Mouse (Mus musculus) MEL-GATA-1-ER (cell line): ENCODE results near the gene Aen.

Experiments used
- DNase-seq: peaks from one replicate; pipeline ENCODE4 v3.0.0-alpha.2; 2012; ENCODE audit warnings: low read depth; ENCODE audit errors: extremely low read depth

The Aen gene

DNA sequence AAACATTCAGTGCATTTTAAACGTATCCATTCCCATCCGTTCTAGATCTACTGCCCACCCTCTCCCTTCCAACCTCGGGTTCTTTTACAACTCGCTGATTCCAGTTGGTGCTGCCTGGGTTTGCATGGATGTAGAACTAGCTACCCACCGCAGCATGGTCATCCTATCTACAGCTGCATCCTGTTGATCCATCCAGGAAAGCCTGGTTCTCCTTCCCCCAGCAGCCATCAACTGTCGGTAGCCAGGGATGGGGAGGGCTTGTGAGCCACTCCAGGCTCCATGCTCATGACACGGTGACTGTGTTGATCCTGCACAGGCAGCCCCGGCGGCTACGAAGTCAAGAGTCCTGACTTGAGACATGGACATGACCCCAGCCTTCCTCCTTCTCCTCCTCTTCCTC lies 1.7 kb upstream of the Aen start:
- DNase-seq, result no peak

DNA sequence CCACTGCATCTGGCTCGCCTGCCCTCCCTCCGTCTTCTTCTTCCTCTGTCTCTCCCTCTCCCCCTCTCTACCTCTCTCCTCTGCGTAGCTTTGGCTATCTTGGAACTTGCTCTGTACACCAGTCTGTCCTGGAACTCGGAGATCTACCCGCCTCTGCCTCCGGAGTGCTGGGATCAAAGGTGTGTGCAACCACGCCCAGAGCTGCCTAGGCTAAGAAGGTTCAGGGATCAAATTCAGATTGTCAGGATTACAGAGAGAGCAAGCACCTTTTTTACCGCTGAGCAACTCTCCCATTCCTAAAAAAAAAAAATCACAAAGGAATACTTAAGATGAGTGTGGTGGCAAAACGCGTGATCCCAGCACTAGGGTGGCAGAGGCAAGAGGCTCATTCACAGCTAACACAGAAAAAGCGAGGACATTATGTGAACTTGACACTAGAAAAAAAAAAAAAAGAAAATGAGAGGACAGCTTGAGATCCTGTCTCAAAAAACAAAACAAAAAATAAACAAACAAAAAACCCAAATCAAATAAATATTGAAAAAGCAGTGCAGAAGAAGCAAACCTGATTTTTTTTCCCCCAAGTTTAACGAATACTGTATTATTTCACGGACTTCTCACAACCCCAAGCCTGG lies 517 bp upstream of the Aen start:
- no peak for DNase-seq

DNA sequence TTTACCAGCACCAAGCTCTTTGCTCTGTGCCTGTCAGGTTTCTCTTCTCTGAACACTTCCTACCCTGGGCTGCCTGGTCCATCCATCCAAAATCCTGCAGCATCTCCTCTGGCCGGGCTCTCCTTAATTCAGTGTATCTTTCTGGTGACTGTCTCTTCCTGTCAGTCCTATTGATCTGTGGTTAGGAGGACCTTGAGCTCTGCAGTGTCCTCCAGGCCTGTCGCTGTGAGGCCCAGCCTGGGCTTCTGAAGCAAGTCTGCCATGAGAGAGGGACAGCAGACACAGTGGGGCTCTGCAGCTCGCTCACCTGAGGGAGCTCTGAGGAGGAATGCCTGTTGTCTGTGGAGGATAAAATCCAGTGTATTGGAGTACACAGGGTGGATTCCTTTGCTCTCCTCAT lies 1.9 kb downstream of the Aen start:
- DNase-seq, result no peak

DNA sequence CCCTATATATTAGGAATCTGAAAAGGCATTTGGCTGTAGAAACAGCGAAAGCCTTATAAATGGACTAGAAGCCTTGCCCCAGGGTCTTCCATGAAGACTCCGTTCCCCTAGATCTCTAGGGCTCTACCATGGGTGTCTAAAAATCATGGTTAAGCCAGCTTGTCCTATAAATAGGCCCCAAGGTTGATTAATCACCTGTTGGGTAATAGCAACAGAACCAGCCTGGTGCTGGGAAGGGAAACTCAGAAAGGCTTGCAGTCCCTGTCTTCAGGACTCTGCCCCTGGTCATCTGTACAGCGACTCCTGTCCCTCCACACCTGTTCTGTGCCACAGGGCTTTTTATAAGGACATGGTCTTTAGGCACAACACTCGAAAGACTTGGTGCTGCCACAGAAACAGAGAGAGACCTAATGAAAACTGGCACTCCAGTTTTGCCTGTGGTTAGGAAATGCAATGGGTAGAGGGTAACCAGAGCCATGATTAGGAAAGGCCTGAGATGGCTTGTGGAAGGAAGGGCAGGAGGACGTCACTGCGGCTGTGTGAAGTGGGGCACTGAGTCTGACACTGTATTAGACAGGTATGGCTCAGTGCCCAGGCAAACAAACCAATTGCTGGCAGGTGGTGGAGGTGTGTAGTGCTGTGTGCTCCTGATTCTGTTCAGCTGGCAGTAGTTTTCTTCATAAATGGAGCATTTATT lies 7.7 kb downstream of the Aen start:
- DNase-seq, result no peak

DNA sequence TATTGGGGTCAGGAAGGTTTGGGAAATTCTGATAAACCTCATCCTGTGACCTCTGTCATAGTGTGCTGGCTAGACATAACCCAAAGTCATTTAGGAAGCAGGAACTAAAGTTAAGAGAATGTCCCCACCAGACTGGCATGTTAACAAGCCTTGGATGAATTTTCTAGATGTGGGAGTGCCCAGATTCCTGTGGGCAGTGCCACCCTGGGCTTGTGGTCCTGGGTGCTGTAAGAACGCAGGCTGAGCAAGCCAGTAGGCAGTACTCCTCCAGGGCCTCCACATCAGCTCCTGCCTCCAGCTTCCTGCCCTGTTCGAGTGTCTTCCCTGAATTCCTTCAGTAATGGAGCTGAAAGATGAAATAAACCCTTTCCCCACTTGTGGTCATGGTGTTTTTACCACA lies 8.5 kb downstream of the Aen start:
- no peak for DNase-seq

DNA sequence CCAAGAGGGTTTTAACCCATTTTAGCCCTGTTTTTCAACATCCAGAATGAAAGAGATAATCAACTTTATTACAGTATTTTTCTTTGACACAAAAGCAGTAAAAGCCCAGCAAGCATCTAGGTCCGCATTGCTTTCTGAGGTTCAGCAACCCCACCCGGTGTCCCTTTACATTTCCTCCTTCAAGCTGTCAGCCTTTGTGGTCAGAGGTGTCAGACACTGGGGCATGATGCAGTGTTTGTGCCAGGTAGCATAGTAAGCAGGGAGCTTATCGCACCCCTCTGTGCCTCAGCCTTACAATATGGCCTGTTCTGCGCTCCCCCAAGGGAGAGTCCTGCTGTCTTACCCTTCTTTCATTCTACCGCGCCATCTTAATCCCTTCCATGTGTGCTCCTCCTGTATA lies 13.4 kb downstream of the Aen start:
- DNase-seq, result no peak

DNA sequence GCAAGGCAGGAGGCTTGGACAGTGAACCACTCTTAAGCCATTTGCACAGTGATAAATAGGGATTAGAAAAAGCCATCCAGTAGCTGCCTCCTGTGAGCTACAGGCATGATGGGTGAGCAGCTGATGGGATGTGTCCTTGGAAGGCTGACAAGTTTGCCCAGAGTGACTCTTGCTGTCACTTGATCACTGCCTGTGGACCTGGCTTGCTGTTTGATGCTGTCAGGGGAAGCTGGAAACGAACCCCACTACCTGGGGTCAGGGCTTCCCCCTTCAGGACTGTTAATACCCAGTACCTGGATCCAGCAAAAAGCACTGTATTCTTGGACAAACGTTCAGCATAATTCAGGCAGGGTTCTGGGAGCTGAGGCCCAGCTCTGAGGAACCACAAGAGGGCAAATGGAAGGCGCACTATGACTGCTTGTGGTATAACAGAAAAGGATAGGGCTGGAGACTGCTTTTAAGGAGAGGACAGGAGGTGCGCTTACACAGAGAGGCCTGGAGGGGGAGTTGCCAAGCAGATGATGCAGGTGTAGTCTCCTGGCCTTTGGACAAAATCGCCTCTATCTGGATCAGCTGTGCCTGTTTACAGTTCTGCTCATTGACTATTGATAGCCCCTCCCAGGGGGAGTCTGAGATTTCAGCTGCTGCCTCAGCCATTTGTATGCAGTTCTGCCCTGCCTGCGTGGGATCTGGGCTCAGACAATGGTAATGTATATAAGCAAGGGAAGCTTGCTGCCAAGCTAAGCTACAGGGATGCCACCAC lies 14.9 kb downstream of the Aen start:
- no peak for DNase-seq

DNA sequence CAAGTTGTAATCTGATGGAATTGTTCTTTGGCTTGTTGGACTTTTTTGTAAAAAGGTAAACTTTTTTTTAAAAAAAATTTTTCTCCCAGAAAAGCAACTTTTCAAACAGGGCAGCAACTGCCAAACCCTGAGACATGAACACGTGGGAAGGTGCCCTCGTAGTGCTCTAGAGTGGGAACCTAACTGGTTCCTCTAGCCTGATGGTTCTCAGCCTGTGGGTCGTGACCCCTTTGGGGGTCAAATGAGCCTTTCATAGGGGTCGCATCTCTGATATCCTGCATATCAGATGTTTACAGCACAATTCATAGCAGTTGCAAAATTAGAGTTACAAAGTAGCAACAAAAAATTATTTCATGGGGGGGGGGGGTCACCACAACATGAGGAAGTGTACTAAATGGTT lies 15.6 kb downstream of the Aen start:
- no peak for DNase-seq

DNA sequence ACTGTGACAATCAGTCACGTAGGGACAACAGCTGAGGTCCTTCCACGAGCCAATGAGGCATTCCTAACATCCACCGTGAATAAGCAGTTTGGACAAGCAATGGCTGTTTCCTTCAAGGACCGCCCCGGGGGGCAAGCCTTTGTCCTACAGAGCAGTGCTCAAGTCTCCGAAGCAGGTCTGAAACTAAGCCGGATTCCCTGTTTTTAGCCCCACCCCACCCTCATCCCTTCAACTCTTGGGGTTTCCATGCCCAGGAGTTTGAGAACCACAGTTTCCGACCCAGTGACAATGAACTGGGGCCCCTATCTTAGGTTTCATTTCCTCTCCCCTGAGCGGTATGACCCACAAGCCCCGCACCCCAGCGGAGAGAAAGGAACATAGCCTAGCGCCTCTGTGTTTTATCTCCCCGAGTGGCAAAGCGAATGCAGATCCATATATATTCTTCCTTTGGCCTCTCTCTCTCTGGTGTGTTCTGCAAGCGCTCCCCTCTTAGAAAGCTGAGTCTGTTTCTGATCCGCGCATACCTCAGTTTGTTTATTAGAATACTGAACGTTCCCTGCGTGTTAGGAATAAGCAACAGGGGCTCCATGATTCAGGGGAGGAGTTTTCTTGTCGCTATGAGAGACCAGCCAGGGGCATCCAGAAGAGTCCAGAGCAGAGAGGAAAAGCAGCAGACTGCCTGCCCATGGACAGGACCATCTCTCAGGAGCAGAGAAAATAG lies 16.8 kb downstream of the Aen start:
- DNase-seq, result peak; percentile 57

DNA sequence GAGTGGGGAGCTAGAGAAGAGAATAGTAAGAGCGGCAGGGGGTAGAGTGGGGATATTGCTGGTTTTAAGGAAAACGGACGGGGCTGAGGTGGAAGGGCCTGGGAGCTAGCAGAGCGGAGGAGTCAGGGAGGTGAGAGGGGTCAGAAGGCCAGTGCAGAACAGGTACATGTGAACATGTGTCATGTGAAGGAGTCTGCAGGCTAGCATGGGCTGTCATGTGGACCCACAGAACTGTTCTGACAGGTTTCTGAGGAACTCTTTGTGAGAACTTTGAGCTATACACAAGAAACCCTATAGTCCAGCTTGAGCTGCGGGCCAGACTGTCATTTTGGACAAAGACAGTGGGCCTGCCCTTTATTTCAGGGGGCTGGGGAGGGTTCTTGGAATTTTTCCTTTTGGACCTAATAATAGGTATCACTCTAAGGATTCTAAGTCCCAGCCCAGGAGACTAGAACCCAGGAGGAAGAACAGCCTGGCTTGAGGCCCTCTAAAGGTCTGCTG lies 17.4 kb downstream of the Aen start, which contains the start of gene Isg20:
Gene Isg20, plus strand, starts transcription at position 451 of the 501 bp plus-strand sequence.
- DNase-seq, result no peak

DNA sequence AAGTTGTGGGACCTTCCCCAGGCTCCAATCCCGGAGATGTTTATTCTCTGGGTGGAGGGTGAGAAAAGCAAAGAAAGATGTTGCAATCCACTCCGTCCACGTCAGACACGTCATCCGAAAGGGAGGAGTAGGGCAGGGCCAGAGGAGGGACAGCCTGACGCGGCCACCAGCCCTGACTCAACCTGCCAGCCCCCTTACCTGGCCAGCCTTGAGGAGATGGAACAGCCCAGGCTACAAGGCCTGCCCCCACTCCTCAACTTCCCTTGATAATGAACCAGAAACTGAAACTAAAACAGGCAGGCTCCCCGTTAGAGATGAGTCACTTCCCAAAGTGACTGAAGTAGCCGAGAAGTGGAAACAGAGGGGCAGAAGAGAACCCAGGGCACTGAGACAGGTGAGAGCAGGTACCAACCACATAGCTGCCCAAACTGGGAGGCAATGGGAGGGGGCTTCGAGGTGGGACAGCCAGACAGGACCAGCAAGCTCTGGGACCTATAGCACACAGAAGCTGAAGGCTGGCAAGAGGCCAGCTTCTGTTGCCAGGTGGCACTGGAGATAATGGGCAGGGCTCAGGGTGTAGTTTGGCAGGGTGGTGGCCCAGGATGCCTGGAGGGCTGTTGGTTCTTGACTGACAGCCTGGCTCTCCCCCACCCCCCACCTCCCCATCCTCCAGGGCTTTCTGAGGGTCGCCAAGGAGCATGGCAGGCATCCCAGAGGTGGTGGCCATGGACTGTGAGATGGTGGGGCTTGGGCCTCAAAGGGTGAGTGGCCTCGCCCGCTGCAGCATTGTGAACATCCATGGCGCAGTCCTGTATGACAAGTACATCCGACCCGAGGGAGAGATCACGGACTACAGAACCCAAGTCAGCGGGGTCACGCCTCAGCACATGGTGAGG lies 18.2 kb downstream of the Aen start:
- DNase-seq, result peak; percentile 74

DNA sequence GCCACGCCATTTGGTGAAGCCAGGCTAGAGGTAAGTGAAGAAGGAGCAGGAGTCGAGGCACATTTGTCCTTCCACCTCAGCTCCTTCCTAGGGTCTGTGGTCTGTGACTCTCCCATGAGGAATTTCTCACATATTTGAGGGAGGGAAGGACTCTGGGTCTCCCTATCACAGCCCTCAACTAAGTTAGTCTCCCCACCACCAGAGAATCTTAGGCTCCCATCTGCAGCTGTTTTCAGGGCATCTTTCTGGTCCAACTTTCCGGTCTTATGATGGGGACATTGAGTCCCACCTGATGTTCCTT lies 18.8 kb downstream of the Aen start:
- no peak for DNase-seq

DNA sequence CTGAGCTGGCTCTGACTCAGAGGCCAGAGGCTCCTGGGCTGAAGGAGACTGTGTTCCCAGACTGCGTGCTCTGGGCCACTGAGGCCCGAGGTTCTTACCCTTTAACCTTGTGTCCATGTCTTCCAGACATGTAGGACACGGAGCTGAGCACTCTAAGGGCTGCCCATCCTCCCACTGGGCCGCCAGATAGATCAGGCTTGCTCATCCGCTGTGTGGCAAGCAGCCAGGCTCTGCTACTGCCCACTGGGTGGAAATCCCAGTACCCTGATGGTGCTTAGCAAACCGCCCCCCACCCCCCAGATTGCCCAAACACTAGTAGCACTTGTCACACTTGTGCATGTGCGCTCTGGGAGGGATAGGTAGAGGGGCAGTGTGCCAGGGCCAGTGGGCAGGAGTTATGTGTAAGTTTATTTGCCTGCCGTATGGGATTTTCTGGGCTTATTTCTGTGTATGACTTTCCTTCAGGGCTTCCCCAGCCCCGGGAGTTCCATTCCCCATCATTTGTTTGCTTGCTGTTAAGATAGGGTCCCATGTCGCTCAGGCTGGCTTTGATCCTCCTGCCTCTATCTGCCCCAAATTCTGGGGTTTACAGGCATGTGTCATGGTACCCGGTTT lies 19.3 kb downstream of the Aen start:
- no peak for DNase-seq

DNA sequence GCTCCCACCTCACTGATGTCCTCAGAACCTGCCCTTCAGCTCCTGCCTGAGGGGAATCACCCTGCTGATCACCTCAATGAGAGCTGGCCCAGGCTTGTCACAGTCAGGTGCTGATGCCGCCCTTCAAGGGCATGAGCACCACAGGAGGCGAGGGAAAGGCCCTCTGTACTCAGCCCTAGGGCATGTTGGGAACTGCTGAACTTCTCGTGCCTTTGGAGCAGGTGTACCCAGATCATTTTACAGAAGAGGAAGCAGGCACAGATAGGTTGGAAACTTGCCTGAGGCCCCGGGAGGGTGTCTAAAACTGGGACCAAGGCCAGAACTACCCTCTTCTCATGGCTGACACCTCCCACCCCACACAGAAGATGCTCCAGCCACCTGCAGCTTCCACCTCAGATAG lies 23.0 kb downstream of the Aen start:
- DNase-seq, result no peak

DNA sequence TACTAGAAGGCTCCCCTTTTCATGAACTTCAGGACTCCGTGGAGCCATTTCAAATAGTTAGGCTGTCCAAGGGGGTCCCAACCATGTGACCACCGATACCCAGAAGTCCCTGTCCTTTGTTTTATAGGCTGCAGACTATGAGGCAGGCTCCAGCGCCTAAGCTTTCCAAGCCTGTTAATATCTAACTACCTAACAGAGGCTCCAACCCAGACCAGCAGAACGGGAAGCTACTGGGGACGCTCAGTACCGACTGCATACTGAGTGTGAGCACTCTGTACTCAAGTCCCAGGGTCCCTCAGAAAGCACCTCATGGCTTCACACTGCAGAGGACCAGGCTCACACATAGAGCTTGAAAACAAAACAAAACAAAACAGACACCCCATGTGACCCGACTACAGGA lies 26.9 kb downstream of the Aen start:
- no peak for DNase-seq

DNA sequence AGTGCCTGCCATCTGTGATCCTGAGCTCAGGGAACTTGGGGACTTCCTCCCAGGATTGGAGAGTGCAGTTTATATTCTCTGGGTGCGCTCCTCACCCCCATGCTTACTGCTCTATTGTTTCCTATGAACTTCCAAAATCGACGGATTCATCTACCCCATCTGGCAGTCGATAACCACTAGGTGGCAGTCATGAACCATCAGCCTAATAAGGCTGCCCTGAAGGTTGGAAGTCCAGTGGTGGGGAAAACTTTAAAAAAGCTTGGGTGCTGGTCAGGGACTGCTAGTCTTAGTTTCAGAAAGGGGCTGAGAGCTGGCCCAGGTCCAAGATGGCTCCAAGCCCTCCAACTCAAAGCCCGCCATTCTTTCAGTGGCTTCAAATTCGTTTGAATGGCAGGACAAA lies 28.6 kb downstream of the Aen start:
- DNase-seq, result peak; percentile 38

DNA sequence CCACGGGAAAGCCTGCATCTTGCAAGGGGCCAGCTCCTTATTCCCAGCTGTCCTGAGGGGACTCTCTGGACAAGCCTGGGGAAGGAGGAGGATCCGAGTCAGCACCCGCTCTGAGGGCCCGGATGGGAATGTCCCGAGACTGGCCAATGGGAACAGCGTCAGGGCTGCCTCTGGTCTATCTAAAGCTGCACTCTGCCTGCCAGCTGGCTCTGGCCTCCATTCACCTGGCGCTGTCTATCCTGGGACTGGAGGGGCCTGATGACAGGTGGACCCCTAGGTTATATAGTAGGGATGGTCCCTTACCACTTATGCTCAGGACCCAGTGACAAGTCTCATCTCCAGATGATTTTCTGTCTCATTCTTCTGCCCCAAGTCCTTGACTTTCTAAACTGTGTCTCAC lies 29.1 kb downstream of the Aen start:
- no peak for DNase-seq

DNA sequence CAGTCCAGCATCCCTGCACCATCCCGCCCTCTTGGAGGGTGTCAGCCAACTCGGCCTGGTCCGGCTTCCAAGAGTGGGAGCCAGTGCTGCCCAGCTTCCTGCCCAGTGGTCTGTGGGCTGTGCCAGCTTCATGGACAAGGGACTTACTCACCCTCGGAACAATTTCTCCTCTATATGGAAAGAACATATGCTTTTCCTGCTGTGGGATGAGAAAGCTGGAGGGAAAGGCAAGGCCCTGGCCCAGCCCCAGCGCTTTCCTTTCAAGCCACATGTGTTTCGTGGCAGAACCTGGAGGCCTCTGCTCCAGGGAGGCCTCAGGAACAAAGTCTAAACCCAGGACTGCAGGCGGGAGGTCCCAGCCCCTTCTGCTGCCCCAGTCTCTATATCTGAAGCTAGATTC lies 30.0 kb downstream of the Aen start:
- no peak for DNase-seq

DNA sequence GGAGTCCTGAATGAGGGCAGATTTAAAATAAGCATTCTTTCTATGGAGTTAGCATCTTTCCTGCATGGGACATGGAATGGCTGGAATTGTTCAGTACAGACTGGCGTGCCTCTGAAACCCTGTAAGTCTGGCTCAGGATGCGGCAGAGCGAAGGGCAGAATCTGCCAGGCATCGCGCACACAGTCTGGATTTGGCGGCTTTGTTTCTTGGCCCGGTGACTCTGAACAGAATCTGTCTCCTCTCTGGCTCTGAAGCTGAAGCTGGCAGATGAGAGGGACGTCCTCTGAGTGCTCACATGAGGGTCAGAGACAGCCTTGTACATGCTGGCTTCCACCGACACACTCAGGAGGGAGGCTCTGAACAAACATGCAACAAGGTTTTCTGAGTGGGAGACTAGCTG lies 30.5 kb downstream of the Aen start:
- DNase-seq, result no peak

DNA sequence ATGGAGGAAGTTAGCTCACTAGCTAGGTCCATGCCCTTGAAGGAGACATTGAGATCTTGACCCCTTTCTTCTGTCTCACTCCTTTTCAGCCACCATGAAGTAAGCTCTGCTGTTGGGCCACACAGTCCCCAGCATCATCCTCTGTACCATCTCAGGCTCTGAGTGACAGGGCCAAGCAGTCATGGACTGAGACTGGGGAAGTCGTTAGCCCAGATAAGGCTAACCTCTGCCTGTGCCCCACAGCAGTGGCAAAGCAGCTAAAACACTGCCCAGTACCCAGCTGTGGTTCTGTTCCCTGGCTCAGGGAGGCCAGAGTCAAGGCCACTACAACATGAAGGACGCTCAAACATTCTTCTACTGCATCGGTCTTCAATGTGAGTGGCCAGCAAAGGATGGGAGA lies 31.6 kb downstream of the Aen start:
- DNase-seq, result no peak
